Mouse (Mus musculus) B cell, adult 2 months (primary cell): ENCODE measurements around the gene Tcaf1.

Source experiments
- DNase-seq, 2 experiments: peaks; one replicate each; pipeline ENCODE4 v3.0.0; 2022

Tcaf1 gene

DNA sequence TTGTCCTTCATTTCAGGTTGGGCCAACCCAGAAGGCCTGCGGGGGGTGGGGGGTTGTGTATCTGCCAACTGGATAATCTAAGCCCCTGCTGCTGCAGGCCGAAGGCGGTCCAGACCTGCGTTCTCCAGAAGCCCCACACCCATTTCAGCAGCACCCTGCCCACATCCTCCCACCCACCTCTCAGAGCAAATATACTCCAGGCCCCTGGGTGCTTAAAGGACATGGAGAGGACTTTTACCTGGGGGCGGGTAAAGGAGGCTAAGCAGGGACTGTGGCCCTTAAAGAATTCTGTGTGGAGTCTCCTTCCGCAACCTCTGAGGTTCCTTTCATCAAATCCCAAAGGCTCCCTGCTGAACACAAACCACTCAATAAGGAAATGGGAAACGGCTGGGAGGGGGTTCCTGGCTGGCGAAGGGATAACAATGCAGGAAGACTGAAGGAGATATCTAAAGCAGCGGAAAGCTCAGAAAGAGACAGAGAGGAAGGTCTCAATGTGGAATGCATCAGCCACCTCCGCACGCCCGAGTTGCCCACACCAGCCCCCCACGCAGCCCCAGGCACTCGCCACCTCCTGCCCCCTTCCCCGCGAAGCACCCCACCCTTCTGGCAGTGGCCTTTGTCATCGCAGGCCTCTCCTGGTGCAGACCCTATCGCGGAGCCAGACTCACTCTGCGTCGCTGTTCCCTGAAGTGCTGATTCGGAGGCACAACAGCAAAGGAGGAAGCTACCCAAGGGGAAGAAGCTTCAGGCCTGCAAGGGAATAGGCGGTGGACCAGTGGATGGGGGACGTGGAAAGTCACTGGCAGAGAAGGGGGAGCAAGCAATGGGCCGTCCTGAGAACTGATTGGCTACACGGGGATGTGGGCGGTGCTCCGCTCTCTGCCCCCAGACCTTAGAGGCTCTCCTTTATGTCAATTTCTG, at the start of gene Tcaf1:
Gene Tcaf1 (minus strand): TSS at position 798 of the 921 bp plus-strand sequence.
- no peak for DNase-seq

DNA sequence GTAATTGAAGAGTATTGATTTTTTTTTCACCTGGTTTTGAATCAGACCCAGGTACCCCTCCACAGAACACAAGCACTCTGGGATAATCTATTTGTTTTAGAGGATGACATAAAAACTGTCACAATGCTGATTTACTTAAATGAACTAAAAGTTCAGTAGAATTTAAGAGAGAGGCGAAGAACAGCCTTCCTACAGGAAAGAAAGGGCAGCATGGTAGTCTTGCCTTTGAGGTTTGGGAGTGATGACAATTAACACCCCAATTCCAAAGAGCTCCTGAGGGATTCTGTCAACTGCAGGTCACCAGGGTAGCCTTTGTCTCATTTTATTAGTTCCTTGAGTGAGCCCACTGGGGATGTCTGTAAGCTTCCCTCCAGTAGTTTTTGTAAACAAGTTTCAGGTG, 46.2 kb upstream of the Tcaf1 start, which contains the start of gene Olfr38:
Gene Olfr38 (plus strand): TSS at position 301 of the 400 bp plus-strand sequence.
- no peak for DNase-seq

DNA sequence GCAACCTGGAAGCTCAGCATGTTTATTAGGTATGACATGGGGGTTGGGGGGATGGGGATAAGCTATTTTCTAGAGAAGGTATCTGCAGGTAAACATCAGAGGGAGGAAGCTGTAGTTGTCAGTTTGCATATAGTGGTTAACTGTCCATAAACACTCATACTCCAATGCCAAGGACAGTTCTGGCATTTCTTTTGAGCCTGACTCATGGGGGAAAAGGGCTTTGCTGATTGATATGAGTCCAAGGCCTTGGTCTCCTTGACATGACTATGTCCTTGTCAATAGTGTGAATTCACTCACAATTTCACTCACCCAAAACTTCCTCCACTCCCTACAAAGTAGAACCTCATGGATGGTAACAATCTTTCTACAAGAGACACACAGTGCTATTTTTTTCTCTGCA, 38.0 kb upstream of the Tcaf1 start:
- no peak for DNase-seq

DNA sequence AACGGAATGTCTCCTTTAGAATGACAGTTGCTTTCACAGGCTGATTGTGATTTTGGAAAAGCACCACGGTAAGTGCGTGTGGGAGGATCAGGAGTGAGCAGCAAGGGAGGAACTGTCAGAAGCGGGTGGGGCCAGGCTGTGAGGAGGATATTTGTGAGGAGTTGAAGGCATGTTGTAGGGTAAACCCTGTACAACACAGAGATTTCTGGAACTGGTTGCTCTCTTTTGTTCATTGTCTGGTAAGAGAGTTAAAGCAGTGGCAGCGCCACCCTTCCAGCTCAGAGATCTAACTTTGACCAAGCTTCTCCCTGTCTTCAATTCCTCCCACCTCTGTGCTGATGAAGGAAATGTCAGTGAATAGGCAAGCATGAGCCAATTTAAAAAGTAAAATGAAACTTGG, 32.4 kb upstream of the Tcaf1 start:
- no peak for DNase-seq

DNA sequence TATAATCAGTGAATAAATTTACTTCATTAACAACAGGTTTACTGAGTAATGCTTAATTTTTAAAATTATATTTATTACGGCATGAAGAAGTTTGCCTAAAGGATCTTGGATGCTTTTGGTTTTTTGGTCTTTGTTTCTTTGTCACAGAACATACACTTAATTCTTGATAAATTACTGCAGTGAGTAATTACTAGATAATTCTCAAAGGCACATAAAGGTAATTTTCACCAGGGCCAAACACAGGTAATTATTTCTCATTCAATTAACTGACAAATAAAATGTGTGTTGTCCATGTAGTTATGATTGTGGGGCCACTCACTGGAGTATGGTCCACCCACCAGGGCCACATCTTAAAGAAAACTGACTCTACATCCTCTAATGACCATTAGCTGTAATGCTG, 29.2 kb upstream of the Tcaf1 start, which contains the start of gene Olfr453:
Gene Olfr453 (plus strand): TSS at position 301 of the 400 bp plus-strand sequence.
- DNase-seq = no peak

DNA sequence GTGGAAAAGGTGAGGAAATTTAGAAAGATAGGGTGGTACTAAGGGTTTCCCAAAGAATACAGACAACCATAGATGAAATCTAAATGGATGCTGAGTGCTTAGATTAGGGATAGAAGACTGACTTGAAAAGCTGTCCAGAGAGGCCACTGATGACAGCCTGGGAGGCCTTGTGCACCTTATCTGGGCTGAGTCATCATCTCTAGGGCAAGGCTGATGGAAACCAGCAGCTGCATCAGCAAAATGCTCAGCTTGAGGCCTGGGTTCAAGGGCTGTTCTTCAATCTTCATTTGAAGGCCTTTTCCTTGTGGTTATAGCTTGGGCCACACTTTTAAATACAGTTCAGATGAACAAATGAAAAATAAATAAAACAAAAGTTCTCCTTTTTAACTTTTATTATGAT, 8.1 kb upstream of the Tcaf1 start:
- DNase-seq = no peak

DNA sequence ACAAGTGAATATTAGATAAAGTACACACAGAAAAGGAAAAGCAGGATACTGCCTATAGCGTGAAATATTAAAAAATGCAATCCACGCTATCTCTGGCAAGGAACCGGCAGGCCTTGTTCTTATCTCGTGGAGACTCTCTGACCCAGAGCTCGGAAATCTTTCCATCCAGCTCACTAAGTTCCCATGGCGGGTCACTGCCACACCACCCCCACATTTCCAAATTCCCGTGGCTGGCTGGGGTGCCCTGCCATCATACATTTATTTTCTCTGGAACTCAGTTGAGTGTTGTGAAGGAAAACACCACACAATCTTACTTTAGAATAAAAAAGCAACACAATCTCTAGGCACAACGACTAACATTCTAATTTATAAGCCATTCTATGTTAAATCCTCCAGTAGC, 4.8 kb upstream of the Tcaf1 start:
- no peak for DNase-seq

DNA sequence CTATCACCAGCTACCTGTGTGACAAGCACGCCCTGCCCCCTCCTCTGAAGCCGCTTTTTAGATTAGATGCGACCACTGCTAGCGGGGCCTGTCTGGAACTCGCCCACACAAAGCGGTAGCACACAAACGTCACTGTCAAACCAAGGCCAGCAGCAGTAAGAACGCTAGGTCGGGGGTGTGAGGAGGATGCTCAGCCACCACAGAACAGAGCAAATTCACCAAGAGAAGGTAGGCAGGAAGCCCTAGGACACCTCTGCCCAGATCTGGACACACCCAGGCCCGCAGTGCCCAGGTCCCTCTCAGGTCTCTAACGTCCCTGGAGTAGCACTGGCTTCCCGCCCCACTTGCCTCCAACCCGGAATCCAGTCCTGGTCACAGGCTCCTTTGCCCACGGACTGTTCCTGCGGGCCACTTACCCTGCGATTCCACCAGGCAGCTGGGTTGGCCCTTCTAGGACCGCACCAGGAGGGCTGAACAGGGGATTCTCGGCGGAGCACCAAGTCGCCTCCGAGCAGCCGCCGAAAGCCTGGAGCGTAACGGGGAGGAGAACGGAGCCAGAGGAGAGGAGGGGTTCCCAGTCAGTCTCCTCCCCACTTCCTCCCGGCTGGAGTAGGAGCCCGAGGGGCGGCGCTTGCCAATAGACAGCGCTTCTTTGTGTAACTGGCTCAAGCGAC, 17.2 kb downstream of the Tcaf1 start:
- DNase-seq = no peak

DNA sequence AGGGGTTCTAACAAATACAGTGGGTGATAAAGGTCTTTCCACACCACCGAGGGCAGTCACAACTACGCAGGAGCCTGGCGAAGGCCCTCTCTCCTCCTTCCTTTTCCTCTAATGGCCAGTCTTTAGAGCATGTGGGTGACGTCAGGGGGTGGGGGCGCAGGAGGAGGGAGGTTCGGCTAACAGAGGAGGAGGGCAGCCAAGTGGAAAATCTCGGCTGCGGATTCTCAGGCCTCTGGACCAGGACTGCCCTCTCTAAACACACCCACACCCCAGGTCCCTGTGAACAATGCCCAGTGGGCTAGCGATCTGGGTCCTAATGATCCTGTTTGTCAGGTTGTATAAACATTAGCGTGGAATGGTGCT, 17.8 kb downstream of the Tcaf1 start:
- no peak for DNase-seq

DNA sequence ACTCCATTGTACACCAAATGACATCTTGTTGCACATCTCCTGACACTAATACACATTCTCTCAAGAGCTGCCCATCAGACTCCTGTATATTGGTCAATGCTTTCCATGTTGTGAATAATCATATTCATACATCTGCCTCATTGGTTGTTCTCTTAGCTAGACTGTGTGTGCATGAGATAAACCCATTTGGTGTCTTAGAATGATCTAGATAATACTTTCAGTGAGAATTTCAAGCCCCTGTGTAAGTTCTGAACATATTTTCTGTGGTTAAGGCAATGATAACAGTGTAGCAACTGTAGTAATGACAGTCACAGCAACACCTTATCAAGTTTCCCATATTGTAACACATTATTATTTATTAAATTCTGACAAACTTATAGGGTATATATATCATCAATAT, 20.1 kb downstream of the Tcaf1 start:
- DNase-seq = no peak

DNA sequence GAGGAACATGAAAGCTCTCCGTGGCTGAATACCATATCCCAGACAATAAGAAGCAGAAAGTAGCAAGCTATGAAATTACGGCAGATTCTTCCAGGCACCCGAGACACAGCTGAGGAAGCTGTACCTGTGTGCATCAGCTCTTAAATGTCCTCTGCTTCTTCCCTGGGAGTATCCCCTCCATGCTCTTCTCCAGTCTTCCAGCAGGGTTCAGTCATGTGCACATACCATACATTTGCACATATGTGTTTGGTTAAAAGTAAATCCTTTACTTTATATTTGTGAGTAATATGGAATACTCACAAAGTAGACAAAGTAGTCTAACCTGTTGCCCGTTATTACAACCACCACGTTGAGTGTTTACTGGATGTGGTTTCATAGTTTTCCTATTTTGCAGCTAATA, 22.0 kb downstream of the Tcaf1 start:
- DNase-seq = no peak

DNA sequence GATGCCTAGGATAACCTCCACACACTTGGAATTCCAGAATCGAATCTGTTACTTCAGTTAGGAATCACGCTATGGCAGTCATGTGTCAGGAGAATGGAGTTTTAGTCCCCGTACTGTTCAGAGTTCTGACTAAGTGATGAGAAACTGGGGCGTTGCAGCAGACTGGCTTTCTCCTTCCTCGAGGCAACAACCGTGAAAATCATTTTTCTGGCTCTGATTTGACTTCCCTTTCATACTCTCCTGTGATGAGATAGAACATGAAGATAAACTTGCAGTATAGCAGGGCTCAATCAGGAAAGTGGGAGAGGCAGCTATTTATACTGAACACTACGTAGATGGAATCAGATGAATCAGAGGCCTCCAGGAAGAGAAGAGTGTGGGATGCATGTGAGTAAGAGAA, 29.8 kb downstream of the Tcaf1 start:
- DNase-seq = no peak

DNA sequence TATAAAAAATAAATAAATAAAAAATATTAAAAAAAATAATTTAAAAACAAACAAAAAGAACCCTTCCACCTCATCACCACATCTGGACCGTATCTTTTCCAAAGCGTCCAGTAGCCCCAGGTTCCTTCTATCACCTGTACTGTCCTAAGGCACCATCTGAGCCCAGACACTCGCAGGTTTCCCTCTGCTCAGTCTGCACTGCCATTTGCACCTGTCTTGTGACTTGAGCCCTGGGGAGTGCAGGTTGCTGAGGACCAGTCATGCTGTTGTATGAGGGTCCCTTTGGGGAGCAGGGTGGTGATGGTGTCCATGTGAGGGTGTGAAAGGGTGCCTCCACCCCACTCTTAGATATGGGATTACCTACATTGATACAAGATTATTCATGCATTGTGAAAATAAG, 33.9 kb downstream of the Tcaf1 start:
- no peak for DNase-seq

DNA sequence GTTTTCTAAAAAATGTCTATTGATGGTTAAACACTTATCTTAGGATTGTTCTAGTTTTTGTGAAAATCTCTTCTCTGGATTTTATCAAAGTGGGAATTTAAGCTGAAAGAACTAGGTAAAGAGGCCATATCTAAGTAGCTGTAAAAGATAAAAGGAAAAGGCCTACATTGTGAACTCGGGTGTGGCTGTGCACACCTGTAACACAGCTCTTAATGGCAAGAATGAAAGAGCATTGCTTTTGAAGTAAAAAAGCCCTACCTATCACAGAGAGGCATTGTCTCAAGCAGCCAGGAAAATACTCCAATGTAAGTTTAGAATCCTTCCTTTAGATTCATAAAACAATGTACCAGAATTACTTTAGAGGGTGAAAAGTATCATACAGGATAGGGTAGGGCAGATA, 38.1 kb downstream of the Tcaf1 start:
- DNase-seq = no peak

DNA sequence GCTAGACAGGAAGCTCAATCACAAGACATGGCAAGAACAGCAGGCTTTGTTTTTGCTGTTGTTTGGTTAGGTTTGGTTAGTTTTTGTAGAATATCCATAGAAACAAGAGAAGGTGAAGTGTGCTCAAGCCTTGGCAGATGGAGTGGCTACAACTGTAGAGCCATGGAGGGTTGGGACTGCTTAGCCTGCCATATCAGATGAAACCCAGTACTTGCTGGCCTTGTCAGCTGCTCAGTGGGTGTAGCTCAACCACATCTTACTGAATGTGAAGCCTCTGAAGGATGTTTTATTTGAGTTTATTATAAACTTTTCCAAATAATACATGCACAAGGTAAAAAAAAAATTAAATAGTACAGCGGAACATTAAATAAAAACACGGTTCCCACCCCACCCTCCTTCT, 42.2 kb downstream of the Tcaf1 start:
- DNase-seq = no peak

DNA sequence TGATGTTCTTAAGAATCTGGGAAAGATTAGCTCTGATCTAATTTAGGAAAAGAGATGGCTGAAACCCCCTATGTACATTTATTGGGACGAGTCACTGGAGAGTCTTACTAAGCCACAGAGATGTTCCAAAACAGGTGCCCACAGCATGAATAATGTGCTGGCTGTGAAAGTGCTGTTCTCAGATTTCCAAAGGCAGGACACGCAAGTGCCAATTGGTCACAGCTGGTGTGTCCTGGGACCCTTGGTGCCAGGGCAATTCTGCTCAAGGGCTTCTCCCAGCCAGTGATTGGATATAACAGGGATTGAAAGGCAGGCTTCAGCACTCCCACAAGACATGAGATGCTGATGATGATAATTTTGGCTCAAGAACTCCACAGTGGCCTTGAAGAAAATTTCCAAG, 48.1 kb downstream of the Tcaf1 start:
- no peak for DNase-seq

DNA sequence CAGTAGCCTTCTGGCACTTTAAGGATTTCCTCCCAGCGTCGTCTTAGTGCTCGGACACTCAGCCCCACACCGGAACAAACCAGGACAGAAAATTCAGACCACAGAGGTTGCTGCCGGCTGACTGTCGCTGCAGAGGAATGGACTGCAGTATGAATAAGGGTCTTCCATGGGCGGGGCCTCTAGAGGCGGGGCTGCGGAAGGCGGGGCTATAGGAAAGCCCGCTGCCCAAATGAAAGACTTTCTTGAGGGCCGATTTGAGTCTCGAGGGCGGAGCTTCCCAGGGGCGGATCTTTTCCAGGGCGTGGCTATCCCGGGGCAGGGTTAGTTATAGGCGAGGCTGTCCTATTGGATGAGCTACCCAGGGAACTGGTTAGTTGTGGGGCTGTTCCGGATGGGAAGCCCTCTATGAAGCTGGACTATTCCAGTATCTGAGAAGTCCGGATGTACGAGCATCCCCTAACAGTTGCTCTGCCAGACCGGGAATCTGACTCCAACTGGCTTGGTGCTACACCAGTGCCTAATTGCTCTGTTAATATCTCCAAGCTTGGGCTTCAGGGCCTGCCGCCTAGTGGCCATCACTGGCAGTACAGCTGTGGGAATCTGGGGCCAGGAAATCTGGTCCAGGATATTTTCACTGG, 64.9 kb downstream of the Tcaf1 start, which contains the start of gene Tcaf2:
Gene Tcaf2 (minus strand): TSS at position 343 of the 638 bp plus-strand sequence.
- peak; percentile 7 to 12 for DNase-seq

DNA sequence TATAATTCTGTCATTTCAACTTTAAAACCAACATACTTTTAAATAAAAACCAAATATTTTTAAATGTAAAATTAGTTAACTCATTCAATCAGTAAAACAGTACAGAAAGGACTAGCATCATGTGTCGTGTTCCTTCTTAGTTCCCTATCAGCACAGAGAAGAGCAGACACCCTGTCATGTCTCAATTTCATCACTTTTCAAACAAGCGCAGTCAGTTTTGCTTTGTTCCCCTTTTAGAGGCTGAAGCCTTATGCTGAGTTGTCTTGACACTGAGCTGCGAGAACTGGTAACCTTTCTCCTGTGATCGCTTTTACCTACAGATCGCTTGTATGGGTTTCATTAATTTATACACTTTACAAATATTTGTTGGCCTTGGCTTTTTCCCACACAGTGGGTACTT, 75.5 kb downstream of the Tcaf1 start:
- DNase-seq = no peak

DNA sequence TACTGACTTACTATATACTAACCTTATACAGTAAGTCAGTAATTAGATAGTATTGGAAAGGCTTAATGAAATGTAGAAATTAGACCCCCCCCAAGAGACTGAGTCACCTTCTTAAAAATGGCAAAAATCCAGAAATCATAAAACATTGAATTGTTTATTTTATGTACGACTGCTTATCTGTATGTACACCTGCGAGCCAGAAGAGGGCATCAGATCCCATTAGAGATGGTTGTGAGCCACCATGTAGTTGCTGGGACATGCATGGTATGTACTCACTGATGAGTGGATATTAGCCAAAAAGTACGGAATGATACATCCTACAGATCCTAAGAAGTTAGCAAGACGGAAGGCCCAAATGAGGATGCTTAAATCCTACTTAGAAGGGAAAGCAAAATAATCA, 78.5 kb downstream of the Tcaf1 start:
- no peak for DNase-seq
